Mouse (Mus musculus) left cerebral cortex, postnatal 10 days (tissue): ENCODE measurements at regions not wholly inside any gene's neighbourhood (a gene's known extent, or its start where the extent isn't known, plus 50 kb on each side); places are given as distances from the start of the nearest gene placed in this dataset.
A peak's percentile ranks its signal among the peaks of the same experiment; 100 is the strongest.

Experiments
- DNase-seq, 2 experiments: peaks; one replicate each; pipeline ENCODE4 v3.0.0; 2021 to 2022; ENCODE audit warnings: low spot score in 2 of 2, mixed read lengths in 1 of 2; ENCODE audit errors: extremely low spot score in 1 of 2
- intact Hi-C: fragments of 180-260 bp; cut with DNase I; formaldehyde crosslinking; loops from one replicate; pipeline ENCODE4 v1.15.1; 2025

GRCm38 (mm10) chr6:74033811-74034210, 564.3 kb upstream of the 4931417E11Rik start:
- intact Hi-C loops, result no loop called here
- no peak for DNase-seq

- DNase-seq, result no peak
- intact Hi-C loops, result no loop called here
Measured at GRCm38 (mm10) chr6:74017107-74017506, 547.6 kb upstream of the 4931417E11Rik start.

DNA sequence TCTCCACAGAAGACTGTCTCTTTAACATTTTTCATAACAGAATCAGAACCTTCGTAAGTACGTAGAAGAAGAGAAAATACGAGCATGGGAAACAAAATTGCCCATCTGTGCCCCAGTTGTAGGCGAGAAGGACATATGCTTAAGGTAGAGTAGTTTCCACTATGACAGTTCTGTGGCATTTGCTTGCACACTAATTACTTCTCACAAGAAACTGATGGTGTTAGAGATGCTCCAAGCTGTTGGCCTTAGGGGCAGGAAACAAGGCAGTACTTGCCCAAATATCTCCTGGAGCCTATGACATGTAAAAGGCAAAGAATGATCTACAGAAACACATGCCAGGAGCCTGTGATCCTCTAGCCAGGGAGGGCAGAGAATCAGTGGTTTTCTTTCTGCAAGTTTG, 512.3 kb upstream of the 4931417E11Rik start:
- no peak for DNase-seq
- intact Hi-C loops, result no loop called here

- peak in 1 of 2 experiments; percentile 3 for DNase-seq
- intact Hi-C loops, result no loop called here
Measured at GRCm38 (mm10) chr6:73949934-73950293, 480.4 kb upstream of the 4931417E11Rik start.

GRCm38 (mm10) chr6:73949121-73949933, 479.9 kb upstream of the 4931417E11Rik start:
- DNase-seq, result no peak
- intact Hi-C loops, result no loop called here

GRCm38 (mm10) chr6:73913426-73914404, 444.2 kb upstream of the 4931417E11Rik start:
- intact Hi-C loops, result no loop called here
- no peak for DNase-seq

DNA sequence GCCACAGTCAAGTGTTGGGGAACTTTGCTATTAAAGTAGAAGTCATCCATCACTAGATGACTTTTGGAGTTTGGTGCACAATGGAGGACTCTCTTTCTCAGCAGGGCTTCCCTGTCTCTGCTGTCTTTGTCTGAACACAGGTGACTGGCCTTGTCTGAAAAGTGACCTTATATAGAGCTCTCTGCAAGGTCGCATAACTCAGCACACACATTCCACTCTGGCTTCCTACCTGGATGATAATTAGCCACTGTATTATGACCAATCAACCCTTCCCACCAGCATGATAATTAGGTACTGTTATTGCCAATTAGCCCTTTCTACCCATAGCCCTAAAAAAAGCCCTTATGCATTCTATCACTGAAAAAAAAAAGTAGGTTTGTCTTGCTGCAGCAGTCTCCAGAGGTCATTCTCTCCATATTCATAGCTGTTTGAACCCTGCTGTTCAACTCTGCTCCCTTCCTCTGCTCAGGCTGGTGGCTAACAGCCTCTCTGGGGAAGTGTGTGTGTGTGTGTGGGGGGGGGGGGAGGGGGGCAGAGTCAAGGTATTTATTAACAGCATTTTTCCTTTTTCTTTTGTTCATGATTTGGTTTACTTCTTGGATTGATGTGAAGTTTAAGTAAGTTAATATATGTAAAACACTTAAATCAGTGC, 419.8 kb upstream of the 4931417E11Rik start:
- intact Hi-C loops, result no loop called here

DNA sequence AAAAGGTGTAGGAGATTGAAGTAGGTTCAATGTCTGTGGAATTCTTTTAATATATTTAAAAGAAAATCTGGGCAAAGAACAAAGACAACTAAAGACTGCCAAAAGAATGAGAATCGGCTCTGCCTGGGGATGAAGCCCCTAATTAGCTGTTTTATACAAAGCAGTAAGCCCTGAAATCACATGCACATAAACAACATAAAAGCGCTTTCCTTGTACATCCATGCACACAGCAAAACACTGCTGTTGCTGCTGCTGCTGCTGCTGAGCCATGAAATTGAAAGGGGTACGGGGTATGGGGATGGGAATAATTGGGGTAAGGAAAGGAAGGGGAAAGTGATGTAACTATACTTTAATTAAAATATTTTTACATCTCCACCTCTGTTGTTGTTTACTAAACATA, 409.2 kb upstream of the 4931417E11Rik start:
- intact Hi-C loops, result no loop called here
- DNase-seq, result no peak

More for the DNA sequence above, 419.8 kb upstream of the 4931417E11Rik start:
- DNase-seq, result no peak

- intact Hi-C loops, result no loop called here
- DNase-seq, result no peak
Measured at GRCm38 (mm10) chr6:73868683-73869082, 399.2 kb upstream of the 4931417E11Rik start.
